Mouse (Mus musculus) stomach, postnatal 0 days (tissue): ENCODE results near the gene Brca1. TPM values are rescaled to one million over a fixed set of nuclear protein-coding genes. Genes with fewer than 3 reads are reported as not detected.
"Not testable (repeated sequence)": the region's sequence is repeated elsewhere in the genome, so short reads cannot be mapped to it uniquely, and the experiment has no call there.

Experiments
- ATAC-seq: fragments of 200-750 bp; cut with Nextera tagmentation; 2 replicates; pipeline ENCODE4 v1.8.0; 2017; ENCODE audit not compliant: low FRiP score, low TSS enrichment
- DNase-seq: peaks from one replicate; pipeline ENCODE4 v3.0.0-alpha.2; 2016; ENCODE audit warnings: low spot score
- H3K27ac ChIP-seq: fragments of 300-500 bp; sonication (generic); replicated peaks from 2 replicates; pipeline ENCODE4 v1.5.1; 2014; ENCODE audit warnings: mild to moderate bottlenecking, control low read depth
- H3K27me3 ChIP-seq: fragments of 300-500 bp; sonication (generic); 2 replicates; pipeline ENCODE4 v1.6.1; 2014; ENCODE audit warnings: low read length; ENCODE audit not compliant: control insufficient read depth, insufficient read depth
- H3K36me3 ChIP-seq: fragments of 300-500 bp; sonication (generic); 2 replicates; pipeline ENCODE4 v1.6.1; 2014; ENCODE audit warnings: low read length, mixed read lengths; ENCODE audit not compliant: control insufficient read depth, insufficient read depth
- H3K4me1 ChIP-seq: fragments of 300-500 bp; sonication (generic); replicated peaks from 2 replicates; pipeline ENCODE4 v1.6.1; 2014; ENCODE audit warnings: antibody characterized with exemption; ENCODE audit not compliant: control insufficient read depth, insufficient read depth
- H3K4me2 ChIP-seq: fragments of 300-500 bp; sonication (generic); replicated peaks from 2 replicates; pipeline ENCODE4 v1.6.1; 2014; ENCODE audit warnings: low read depth, mild to moderate bottlenecking, control low read depth, moderate library complexity
- H3K4me3 ChIP-seq: fragments of 300-500 bp; sonication (generic); 2 replicates; pipeline ENCODE4 v1.5.1; 2014; ENCODE audit warnings: low read depth, low read length, control low read depth
- H3K9ac ChIP-seq: fragments of 300-500 bp; sonication (generic); 2 replicates; pipeline ENCODE4 v1.6.1; 2014; ENCODE audit warnings: mild to moderate bottlenecking, low read length, control low read depth, mixed read lengths
- H3K9me3 ChIP-seq: fragments of 300-500 bp; sonication (generic); 2 replicates; pipeline ENCODE4 v1.6.1; 2016; ENCODE audit warnings: low read length; ENCODE audit not compliant: control insufficient read depth
- CTCF ChIP-seq: IDR thresholded peaks from 2 replicates; pipeline ENCODE4 v1.5.1; 2016; ENCODE audit warnings: antibody characterized with exemption, low read depth, mild to moderate bottlenecking, moderate library complexity
- EP300 ChIP-seq: optimal IDR thresholded peaks from 2 replicates; pipeline ENCODE3; 2016; ENCODE audit warnings: antibody characterized with exemption
- WGBS: fragments of 180-500 bp; shearing (Covaris S2); extraction: QIAGEN DNeasy Blood & Tissue Kit; methylation state at CpG from one replicate; pipeline ENCODE4 v1.1.7; 2014; 5-methylcytosine and 5-hydroxymethylcytosine counted together
- polyA plus RNA-seq: library from polyadenylated mRNA; unstranded; fragments of >200 nt; fragmentation: Nextera tagmentation; extraction: Ambion mirVana; gene quantifications from 2 replicates; pipeline ENCODE4 v1.2.1, GENCODE M21; 2015

Brca1 gene
- polyA plus RNA-seq, 1 experiment from 2014 or later: 2.5 TPM

GRCm38 (mm10) chr11:101479171-101479635 lies 72.6 kb downstream of the Brca1 start:
- no peaks in the 10 kb centered on the region for H3K9me3 ChIP-seq
- H3K27ac ChIP-seq: no peak overlapping the region
- TF ChIP-seq EP300 (no peak), CTCF (no peak)
- DNase-seq (no peak), ATAC-seq (no peak)
- no peaks in the 10 kb centered on the region for H3K36me3 ChIP-seq
- H3K4me2 ChIP-seq: 0 out of 2 replicates have a peak overlapping the region, but pooled peaks have one; percentile 9
- no peaks in the 10 kb centered on the region for H3K27me3 ChIP-seq
- H3K4me3 ChIP-seq: no peak overlapping the region
- H3K4me1 ChIP-seq: no peaks in the 10 kb centered on the region
- H3K9ac ChIP-seq: no peak overlapping the region
- WGBS: 15% methylated on average over 17 of the region's 18 CpGs

- H3K9me3 ChIP-seq: no peaks in the 10 kb centered on the region
- ATAC-seq (no peak), DNase-seq (no peak)
- H3K4me3 ChIP-seq: no peak overlapping the region
- H3K27me3 ChIP-seq: no peaks in the 10 kb centered on the region
- no peaks in the 10 kb centered on the region for H3K36me3 ChIP-seq
- 67% methylated on average over 10 of the region's 10 CpGs for WGBS
- H3K4me1 ChIP-seq: no peaks in the 10 kb centered on the region
- H3K4me2 ChIP-seq: no peak overlapping the region
- H3K9ac ChIP-seq: no peak overlapping the region
- TF ChIP-seq CTCF (no peak), EP300 (no peak)
- no peak overlapping the region for H3K27ac ChIP-seq
Measured at GRCm38 (mm10) chr11:101477552-101478211, 74.1 kb downstream of the Brca1 start.

- H3K4me1 ChIP-seq: no peaks in the 10 kb centered on the region
- no peak for TF ChIP-seq EP300
- no peak for TF ChIP-seq CTCF
- no peak overlapping the region for H3K4me3 ChIP-seq
- H3K9me3 ChIP-seq: no peaks in the 10 kb centered on the region
- ATAC-seq: no peak
- H3K9ac ChIP-seq: no peak overlapping the region
- DNase-seq: no peak
- H3K4me2 ChIP-seq: no peak overlapping the region
- H3K27me3 ChIP-seq: no peaks in the 10 kb centered on the region
- WGBS: 53% methylated on average over 4 of the region's 4 CpGs
- H3K27ac ChIP-seq: no peak overlapping the region
- no peaks in the 10 kb centered on the region for H3K36me3 ChIP-seq
Measured at GRCm38 (mm10) chr11:101477194-101477551, 74.6 kb downstream of the Brca1 start.

GRCm38 (mm10) chr11:101476361-101476760 lies 75.4 kb downstream of the Brca1 start:
- not testable (repeated sequence) for H3K9me3 ChIP-seq, H3K4me1 ChIP-seq, DNase-seq, H3K9ac ChIP-seq, H3K27ac ChIP-seq, H3K4me3 ChIP-seq, H3K36me3 ChIP-seq, H3K27me3 ChIP-seq, ATAC-seq, H3K4me2 ChIP-seq
- WGBS: 84% methylated on average over 4 of the region's 4 CpGs

- H3K36me3 ChIP-seq: no peaks in the 10 kb centered on the region
- no peak overlapping the region for H3K27ac ChIP-seq
- H3K4me2 ChIP-seq: no peak overlapping the region
- no peak for DNase-seq
- 58% methylated on average over 5 of the region's 5 CpGs for WGBS
- no peak overlapping the region for H3K4me3 ChIP-seq
- no peaks in the 10 kb centered on the region for H3K9me3 ChIP-seq
- no peaks in the 10 kb centered on the region for H3K4me1 ChIP-seq
- ATAC-seq: no peak
- TF ChIP-seq CTCF: no peak
- no peak for TF ChIP-seq EP300
- H3K9ac ChIP-seq: no peak overlapping the region
- no peaks in the 10 kb centered on the region for H3K27me3 ChIP-seq
Measured at GRCm38 (mm10) chr11:101474298-101474697, 77.5 kb downstream of the Brca1 start.

- not testable (repeated sequence) for H3K27me3 ChIP-seq, H3K9me3 ChIP-seq, H3K27ac ChIP-seq, H3K4me1 ChIP-seq, H3K36me3 ChIP-seq, H3K4me2 ChIP-seq, ATAC-seq, H3K4me3 ChIP-seq, DNase-seq, H3K9ac ChIP-seq
- WGBS: 65% methylated on average over 1 of the region's 1 CpGs
Measured at GRCm38 (mm10) chr11:101473686-101474085, 78.1 kb downstream of the Brca1 start.
